Mouse (Mus musculus) midbrain, embryonic 13.5 days (tissue): ENCODE measurements around the gene Adgrf3. TPM values are rescaled to one million over a fixed set of nuclear protein-coding genes. Genes with fewer than 3 reads are reported as not detected.

Source experiments
- ATAC-seq: fragments of 200-750 bp; cut with Nextera tagmentation; 2 replicates; pipeline ENCODE4 v1.8.0; 2017; ENCODE audit warnings: mild to moderate bottlenecking, moderate TSS enrichment, moderate library complexity
- H3K27ac ChIP-seq: fragments of 300-500 bp; sonication (generic); 2 replicates; pipeline ENCODE4 v1.5.1; 2015; ENCODE audit warnings: inconsistent platforms, mild to moderate bottlenecking, moderate library complexity
- H3K27me3 ChIP-seq: fragments of 300-500 bp; sonication (generic); 2 replicates; pipeline ENCODE4 v1.6.1; 2015; ENCODE audit warnings: mild to moderate bottlenecking, inconsistent platforms
- H3K36me3 ChIP-seq: fragments of 300-500 bp; sonication (generic); 2 replicates; pipeline ENCODE4 v1.6.1; 2015; ENCODE audit warnings: mild to moderate bottlenecking, inconsistent platforms
- H3K4me1 ChIP-seq: fragments of 300-500 bp; sonication (generic); replicated peaks from 2 replicates; pipeline ENCODE4 v1.6.1; 2015; ENCODE audit warnings: inconsistent platforms
- H3K4me2 ChIP-seq: fragments of 300-500 bp; sonication (generic); replicated peaks from 2 replicates; pipeline ENCODE4 v1.6.1; 2015; ENCODE audit warnings: moderate library complexity, mild to moderate bottlenecking, inconsistent platforms
- H3K4me3 ChIP-seq: fragments of 300-500 bp; sonication (generic); replicated peaks from 2 replicates; pipeline ENCODE4 v1.5.1; 2015; ENCODE audit warnings: mild to moderate bottlenecking, inconsistent platforms
- H3K9ac ChIP-seq: fragments of 300-500 bp; sonication (generic); replicated peaks from 2 replicates; pipeline ENCODE4 v1.6.1; 2015; ENCODE audit warnings: mild to moderate bottlenecking, inconsistent platforms
- H3K9me3 ChIP-seq: fragments of 300-500 bp; sonication (generic); 2 replicates; pipeline ENCODE4 v1.6.1; 2016; ENCODE audit warnings: mild to moderate bottlenecking, inconsistent platforms
- WGBS: fragments of 180-500 bp; shearing (Covaris S2); methylation state at CpG from one replicate; pipeline ENCODE4 v1.1.7; 2015; 5-methylcytosine and 5-hydroxymethylcytosine counted together
- polyA plus RNA-seq: library from polyadenylated mRNA; unstranded; fragments of >200 nt; fragmentation: Nextera tagmentation; extraction: Ambion mirVana; gene quantifications from 2 replicates; pipeline ENCODE4 v1.2.1, GENCODE M21; 2015

Gene Adgrf3
- not detected in 2 replicates for polyA plus RNA-seq

DNA sequence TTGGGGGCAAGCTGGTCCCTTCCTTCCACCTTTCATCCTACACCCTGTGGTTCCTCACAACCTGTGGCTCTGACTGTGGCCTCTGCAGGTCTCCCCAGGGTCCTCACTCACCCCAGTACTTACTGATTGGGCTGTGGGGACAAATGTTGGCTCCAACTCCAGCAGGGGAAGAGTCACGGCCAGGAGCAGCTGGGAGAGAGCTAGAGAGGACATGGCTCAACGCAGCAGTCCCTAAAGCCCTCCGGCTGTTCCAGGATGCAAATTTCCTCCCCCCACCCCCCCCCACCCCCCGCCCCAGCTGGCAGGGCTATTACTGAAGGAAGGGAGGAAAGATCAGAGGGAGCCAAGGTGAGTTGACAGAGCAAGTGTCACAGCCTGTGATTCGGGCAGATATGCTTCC, at the start of gene Adgrf3:
Adgrf3 (minus strand) TSS at position 230 of the 400 bp plus-strand sequence.
- Histone ChIP-seq H3K36me3 (no peaks in the 10 kb centered on the region), H3K27me3 (no peaks in the 10 kb centered on the region), H3K4me1 (no peaks in the 10 kb centered on the region), H3K27ac (no peak within 1 kb of the TSS), H3K4me2 (no peak within 1 kb of the TSS), H3K9me3 (no peaks in the 10 kb centered on the region), H3K9ac (no peak within 1 kb of the TSS), H3K4me3 (no peak within 1 kb of the TSS)
- no peak for ATAC-seq
- WGBS, result 46% methylated on average over 5 of the region's 5 CpGs

DNA sequence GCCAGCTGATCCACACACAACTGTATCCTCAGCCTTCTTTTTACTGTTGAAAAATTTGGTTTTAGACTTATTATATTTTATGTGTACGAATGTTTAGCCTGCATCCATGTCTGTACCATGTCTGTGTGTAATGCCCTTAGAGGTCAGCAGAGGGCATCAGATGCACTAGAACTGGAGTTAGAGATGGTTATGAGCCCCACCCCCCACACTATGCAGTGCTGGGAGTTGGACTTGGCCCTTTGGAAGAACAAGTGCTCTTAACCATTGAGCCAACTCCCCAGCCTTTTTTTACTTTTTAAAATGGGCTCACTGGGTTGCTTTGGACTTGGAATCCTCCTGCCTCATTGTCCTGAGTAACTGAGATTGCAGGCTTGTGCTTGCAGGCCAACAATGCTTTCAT, 42.1 kb upstream of the Adgrf3 start:
- no peak overlapping the region for H3K4me3 ChIP-seq
- WGBS, result 94% methylated on average over 1 of the region's 1 CpGs

DNA sequence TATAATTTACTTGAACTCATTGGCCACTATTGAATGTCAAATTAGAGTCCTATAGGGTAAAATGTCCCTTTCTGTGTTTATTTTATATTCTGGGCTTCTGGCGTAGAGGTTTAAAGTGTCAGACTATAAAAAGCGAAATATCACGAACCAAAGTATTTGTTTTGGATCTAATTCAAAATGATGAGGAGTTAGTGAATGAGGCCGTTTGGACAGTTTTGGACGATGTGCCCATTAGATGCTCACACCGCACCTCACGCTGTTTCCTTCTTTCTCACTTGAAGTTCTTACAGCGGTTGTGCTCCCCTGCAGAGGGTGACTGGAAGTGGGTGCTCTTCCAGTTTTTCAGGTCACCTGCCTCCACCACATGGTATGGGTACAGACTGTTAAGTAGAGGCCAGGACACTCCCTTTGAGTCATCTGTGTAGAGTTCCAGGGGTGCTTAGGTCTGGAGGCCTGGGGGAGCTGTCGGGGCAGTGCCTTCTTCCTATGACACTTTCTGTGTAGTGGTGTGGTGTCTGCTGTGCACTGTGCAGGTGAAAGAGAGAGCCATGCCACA, 40.4 kb upstream of the Adgrf3 start:
- Histone ChIP-seq H3K9ac (no peak overlapping the region), H3K4me1 (peaks cover 18% of the 10 kb centered on the region), H3K36me3 (peaks cover 20% of the 10 kb centered on the region), H3K27ac (no peak overlapping the region), H3K27me3 (no peaks in the 10 kb centered on the region), H3K4me3 (no peak overlapping the region), H3K9me3 (no peaks in the 10 kb centered on the region), H3K4me2 (no peak overlapping the region)
- no peak for ATAC-seq
- 95% methylated on average over 9 of the region's 9 CpGs for WGBS

More for the DNA sequence above, 42.1 kb upstream of the Adgrf3 start:
- Histone ChIP-seq H3K4me2 (no peak overlapping the region), H3K36me3 (peaks cover 25% of the 10 kb centered on the region), H3K27me3 (no peaks in the 10 kb centered on the region), H3K27ac (no peak overlapping the region), H3K9me3 (no peaks in the 10 kb centered on the region), H3K9ac (no peak overlapping the region), H3K4me1 (peaks cover 14% of the 10 kb centered on the region)
- ATAC-seq, result no peak

DNA sequence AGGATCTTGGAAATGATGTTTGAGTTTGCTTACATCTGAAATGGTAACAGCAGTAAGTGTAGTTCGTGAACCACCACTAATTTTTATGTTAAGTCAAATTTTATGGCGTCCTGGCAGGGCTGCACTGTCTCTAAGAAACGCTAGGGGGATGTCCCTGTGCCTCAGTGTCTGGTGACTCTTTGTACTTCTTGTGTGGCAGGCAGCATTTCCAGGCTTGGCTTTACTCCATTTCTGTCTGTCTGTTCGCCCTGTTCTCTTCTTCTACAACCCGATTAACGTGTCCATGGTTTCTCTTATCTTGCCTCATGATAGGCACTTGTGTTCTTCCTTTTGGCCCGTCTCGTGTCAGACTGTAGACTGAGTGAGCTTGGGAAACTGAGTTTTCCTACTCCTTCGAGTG, 38.2 kb upstream of the Adgrf3 start:
- 68% methylated on average over 9 of the region's 9 CpGs for WGBS

DNA sequence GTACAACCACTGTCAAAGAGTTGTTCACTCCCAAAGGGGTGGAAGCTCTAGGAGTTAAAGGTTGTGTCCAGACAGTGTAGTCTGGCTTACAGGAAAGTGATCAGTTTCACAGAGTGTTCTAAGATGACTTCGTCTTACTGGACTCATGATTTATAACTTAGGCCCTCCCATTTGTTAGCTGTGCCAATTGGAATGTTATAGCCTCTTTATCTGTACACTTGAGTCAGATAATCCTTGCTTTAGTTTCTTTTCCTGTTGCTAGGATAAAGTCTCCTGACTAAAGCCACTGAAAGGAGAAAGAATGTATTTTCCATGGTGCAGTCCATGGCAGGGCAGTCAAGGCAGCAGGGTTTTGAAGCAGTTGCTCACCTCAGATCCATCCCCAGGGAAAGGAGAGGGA, 36.9 kb upstream of the Adgrf3 start:
- no peak overlapping the region for H3K4me2 ChIP-seq
- H3K9me3 ChIP-seq, result no peaks in the 10 kb centered on the region
- no peak for ATAC-seq
- H3K4me1 ChIP-seq, result peaks cover 18% of the 10 kb centered on the region
- WGBS, result 63% methylated on average over 1 of the region's 1 CpGs
- peaks cover under 1% of the 10 kb centered on the region; the same call in 1 of the 2 replicates for H3K36me3 ChIP-seq
- H3K27ac ChIP-seq, result no peak overlapping the region
- no peak overlapping the region for H3K4me3 ChIP-seq
- H3K27me3 ChIP-seq, result no peaks in the 10 kb centered on the region
- H3K9ac ChIP-seq, result no peak overlapping the region

More for the DNA sequence above, 38.2 kb upstream of the Adgrf3 start:
- Histone ChIP-seq H3K9ac (no peak overlapping the region), H3K4me1 (peaks cover 18% of the 10 kb centered on the region), H3K27ac (no peak overlapping the region; the same call in 1 of the 2 replicates), H3K36me3 (peaks cover 7% of the 10 kb centered on the region; the same call in 1 of the 2 replicates), H3K27me3 (no peaks in the 10 kb centered on the region), H3K4me2 (no peak overlapping the region), H3K9me3 (no peaks in the 10 kb centered on the region), H3K4me3 (no peak overlapping the region)
- no peak for ATAC-seq

DNA sequence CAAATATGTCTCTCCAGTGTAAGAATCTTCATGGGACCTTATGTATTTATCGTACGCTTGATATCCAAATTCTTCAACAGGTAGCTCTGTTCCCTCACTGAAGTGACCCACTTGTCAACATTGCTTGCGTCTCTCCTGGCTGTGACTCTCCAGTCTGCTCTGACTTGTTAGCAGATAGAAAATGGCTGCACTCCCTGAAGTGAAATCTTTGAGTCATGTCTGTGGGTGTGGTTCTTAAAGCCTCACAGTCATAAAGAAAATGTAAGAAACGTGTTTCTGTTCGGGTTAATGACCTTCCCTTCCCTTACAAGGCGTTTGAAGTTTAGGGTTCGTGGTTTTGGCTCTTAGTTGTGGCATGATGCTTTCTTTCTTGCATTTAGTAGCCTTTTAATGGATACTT, 35.0 kb upstream of the Adgrf3 start:
- Histone ChIP-seq H3K36me3 (no peaks in the 10 kb centered on the region), H3K9me3 (no peaks in the 10 kb centered on the region), H3K27me3 (no peaks in the 10 kb centered on the region), H3K9ac (no peak overlapping the region), H3K4me3 (no peak overlapping the region), H3K4me2 (no peak overlapping the region), H3K4me1 (peaks cover 18% of the 10 kb centered on the region), H3K27ac (no peak overlapping the region)
- ATAC-seq, result no peak
- WGBS, result 94% methylated on average over 7 of the region's 7 CpGs

DNA sequence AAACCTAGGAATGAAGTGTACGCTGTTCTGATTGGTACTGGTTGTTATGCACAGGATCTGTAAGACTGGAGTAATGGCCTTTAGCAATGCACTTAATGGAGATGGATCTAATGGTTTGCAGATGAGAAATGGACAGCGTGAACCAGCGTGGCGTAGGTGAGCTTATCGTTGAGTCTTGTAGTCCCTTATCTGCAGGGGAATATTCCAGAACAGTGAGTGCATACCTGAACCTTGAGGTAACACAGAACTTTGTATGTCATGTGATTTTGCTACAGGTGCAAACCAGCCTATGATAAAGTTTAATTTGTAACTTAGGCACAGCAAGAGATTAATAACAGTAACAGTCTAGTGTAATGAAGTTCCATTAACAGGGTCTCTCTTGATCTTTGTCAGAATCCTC, 33.0 kb upstream of the Adgrf3 start:
- Histone ChIP-seq H3K9ac (no peak overlapping the region), H3K27ac (no peak overlapping the region), H3K27me3 (no peaks in the 10 kb centered on the region), H3K4me3 (no peak overlapping the region), H3K9me3 (no peaks in the 10 kb centered on the region), H3K4me1 (peaks cover 27% of the 10 kb centered on the region), H3K4me2 (no peak overlapping the region), H3K36me3 (no peaks in the 10 kb centered on the region)
- WGBS, result 96% methylated on average over 5 of the region's 5 CpGs
- ATAC-seq, result no peak

DNA sequence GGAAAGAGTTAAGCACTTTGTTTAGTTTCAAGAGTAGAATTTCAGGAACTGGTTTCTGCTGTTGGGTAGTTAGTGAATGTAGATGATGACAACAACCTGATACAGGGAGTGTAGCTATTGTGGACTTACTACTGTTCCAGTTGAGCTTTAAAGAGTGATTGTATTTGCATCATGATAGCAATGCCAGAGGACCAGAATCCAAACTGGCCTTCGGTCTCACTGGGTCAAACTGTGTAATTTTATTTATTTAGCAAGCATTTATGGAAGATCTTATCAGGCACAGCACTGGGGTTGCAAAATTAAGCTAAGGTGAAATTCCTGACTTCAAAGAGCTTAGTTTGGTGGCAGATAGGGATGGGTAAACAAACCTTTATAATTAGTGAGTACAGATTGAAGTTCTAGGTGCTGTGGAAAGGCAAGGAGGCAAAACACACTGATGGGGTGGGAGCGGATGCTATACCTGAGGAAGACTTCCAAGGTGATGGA, 30.2 kb upstream of the Adgrf3 start:
- no peak overlapping the region for H3K27ac ChIP-seq
- no peak for ATAC-seq
- peaks cover under 1% of the 10 kb centered on the region; the same call in 1 of the 2 replicates for H3K36me3 ChIP-seq
- no peak overlapping the region for H3K4me2 ChIP-seq
- no peak overlapping the region for H3K9ac ChIP-seq
- H3K9me3 ChIP-seq, result no peaks in the 10 kb centered on the region
- H3K4me1 ChIP-seq, result peaks cover 31% of the 10 kb centered on the region
- H3K4me3 ChIP-seq, result no peak overlapping the region
- H3K27me3 ChIP-seq, result no peaks in the 10 kb centered on the region
- WGBS, result 99% methylated on average over 2 of the region's 2 CpGs

DNA sequence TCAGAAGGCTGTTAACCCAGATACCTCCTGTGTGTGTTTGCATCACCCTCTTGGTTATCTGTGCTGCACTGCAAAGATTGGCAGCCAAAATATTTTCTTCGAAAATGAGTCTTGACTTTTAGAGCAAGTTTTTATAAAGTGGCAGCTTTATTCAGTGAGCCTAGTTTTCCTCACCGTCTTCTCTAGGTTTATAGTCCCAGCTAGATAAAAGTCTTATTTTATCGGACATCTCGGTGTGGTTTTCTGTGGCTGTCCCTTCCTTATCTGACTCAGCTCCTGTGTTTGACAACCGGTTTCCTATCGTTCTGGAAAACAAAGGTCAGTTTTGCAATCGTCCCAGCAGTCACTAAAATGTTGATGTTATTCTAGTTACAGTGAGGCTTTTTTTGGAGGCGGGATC, 28.5 kb upstream of the Adgrf3 start:
- H3K9ac ChIP-seq, result peak overlapping the region; percentile 91
- H3K36me3 ChIP-seq, result peaks cover 5% of the 10 kb centered on the region
- H3K27ac ChIP-seq, result no peak overlapping the region
- peak overlapping the region; percentile 78 for H3K4me3 ChIP-seq
- no peaks in the 10 kb centered on the region for H3K27me3 ChIP-seq
- H3K4me2 ChIP-seq, result peak overlapping the region; percentile 74
- ATAC-seq, result no peak
- 79% methylated on average over 8 of the region's 8 CpGs for WGBS
- H3K4me1 ChIP-seq, result peaks cover 31% of the 10 kb centered on the region
- H3K9me3 ChIP-seq, result 0 out of 2 replicates have a peak, but pooled peaks cover 2% of the 10 kb centered on the region

DNA sequence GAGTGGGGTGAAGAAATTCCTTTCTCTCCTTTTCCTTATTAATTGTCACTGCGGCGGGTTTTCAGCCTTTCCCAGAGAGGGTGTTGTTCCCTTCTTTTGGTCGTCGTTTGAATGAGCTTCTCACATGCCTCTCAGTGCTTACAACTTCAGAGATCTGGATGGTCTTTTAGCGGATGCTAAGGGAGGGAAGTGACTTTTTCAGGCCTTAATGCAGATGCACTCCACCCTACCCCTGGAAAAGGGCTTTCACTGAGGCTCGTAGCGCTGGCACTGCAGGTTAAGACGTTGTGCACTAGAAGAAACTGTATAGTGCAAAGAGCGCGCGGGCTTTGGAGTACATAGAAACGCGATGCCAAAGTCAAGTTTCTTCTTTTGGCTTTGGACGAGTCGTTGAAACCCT, 27.5 kb upstream of the Adgrf3 start:
- peak overlapping the region; percentile 78 for H3K4me3 ChIP-seq

DNA sequence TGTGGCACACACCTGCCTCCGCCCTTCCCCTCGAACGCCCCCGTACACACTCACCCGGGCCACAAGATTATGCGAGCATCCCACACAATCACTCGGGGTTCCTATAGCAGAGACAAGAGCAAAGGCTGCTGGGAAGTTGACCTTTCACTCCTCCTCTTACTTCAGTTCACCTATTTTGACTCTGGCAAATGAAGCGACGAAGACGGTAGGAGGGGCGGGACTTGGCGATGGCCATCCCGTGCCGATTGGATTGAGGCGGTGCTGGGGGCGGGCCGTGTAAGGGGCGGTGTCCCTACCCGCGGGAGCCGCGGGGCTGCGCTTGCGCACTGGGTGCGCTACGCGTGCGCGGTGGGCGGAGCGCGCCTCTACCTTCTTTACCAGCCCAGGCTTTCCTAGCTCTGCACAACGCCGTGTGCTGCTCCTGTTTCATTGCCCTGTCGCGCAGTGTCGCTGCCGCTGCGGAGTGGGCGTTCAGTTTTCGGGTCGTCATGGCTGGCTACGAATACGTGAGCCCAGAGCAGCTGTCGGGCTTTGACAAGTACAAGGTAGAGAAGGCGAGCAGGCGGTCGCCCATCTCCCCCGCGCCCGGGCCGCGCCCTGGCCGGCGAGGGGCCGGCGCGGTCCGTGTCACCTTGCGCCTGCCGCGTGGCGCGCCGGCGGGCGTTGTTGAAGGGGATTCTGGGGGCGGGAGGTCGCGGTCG, 26.9 kb upstream of the Adgrf3 start, which contains the start of gene Selenoi:
Selenoi (plus strand) TSS at position 311 of the 701 bp plus-strand sequence.
- H3K9ac ChIP-seq, result peak within 1 kb of the TSS; percentile 91
- H3K4me3 ChIP-seq, result peak within 1 kb of the TSS; percentile 78
- 4% methylated on average over 71 of the region's 71 CpGs for WGBS
- 0 out of 2 replicates have a peak, but pooled peaks cover 2% of the 10 kb centered on the region for H3K9me3 ChIP-seq
- H3K27me3 ChIP-seq, result no peaks in the 10 kb centered on the region
- peak; percentile 99 for ATAC-seq
- H3K36me3 ChIP-seq, result peaks cover 5% of the 10 kb centered on the region
- H3K4me2 ChIP-seq, result peak within 1 kb of the TSS; percentile 74
- H3K27ac ChIP-seq, result peak within 1 kb of the TSS; percentile 92
- peaks cover 31% of the 10 kb centered on the region for H3K4me1 ChIP-seq

More for the DNA sequence above, 27.5 kb upstream of the Adgrf3 start:
- no peaks in the 10 kb centered on the region for H3K27me3 ChIP-seq
- peaks cover 5% of the 10 kb centered on the region for H3K36me3 ChIP-seq
- H3K9ac ChIP-seq, result peak overlapping the region; percentile 91
- peaks cover 31% of the 10 kb centered on the region for H3K4me1 ChIP-seq
- peak overlapping the region; percentile 92 for H3K27ac ChIP-seq
- WGBS, result 2% methylated on average over 15 of the region's 15 CpGs
- H3K9me3 ChIP-seq, result 0 out of 2 replicates have a peak, but pooled peaks cover 2% of the 10 kb centered on the region
- no peak for ATAC-seq
- H3K4me2 ChIP-seq, result peak overlapping the region; percentile 74

DNA sequence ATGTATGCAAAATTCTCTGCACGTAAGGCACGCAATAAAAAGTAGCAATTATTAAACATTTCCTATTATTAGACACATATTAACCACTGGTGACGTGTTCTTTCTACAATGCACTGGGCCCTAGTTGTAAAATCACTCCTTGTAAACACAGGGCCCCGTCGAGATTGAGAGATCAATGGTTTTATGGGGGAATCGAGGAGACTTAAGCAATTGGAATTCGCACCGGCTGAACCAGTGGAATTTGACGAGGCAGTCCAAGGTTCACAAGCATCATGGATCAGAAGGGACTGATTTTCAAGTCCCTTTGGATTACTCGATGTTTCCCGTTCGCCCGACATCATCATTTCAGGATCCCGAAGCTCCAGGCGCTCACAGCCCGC, 26.4 kb upstream of the Adgrf3 start:
- 45% methylated on average over 16 of the region's 16 CpGs for WGBS

More for the DNA sequence above, 26.4 kb upstream of the Adgrf3 start:
- peaks cover 5% of the 10 kb centered on the region for H3K36me3 ChIP-seq
- H3K9ac ChIP-seq, result peak overlapping the region; percentile 79
- peak overlapping the region; percentile 84 for H3K27ac ChIP-seq
- no peak for ATAC-seq
- peaks cover 31% of the 10 kb centered on the region for H3K4me1 ChIP-seq
- H3K4me2 ChIP-seq, result peak overlapping the region; percentile 74
- 0 out of 2 replicates have a peak, but pooled peaks cover 2% of the 10 kb centered on the region for H3K9me3 ChIP-seq
- H3K27me3 ChIP-seq, result no peaks in the 10 kb centered on the region
- H3K4me3 ChIP-seq, result peak overlapping the region; percentile 78
